Mouse (Mus musculus) midbrain, postnatal 0 days (tissue): ENCODE measurements at regions not wholly inside any gene's neighbourhood (a gene's known extent, or its start where the extent isn't known, plus 50 kb on each side); places are given as distances from the start of the nearest gene placed in this dataset.

Experiments used
- ATAC-seq: fragments of 200-750 bp; cut with Nextera tagmentation; 2 replicates; pipeline ENCODE4 v1.8.0; 2017; ENCODE audit warnings: moderate number of reproducible peaks, mild to moderate bottlenecking, moderate TSS enrichment, moderate library complexity; ENCODE audit not compliant: low FRiP score
- DNase-seq: peaks from one replicate; pipeline ENCODE4 v3.0.0-alpha.2; 2015; ENCODE audit warnings: low spot score
- H3K27ac ChIP-seq: fragments of 300-500 bp; sonication (generic); 2 replicates; pipeline ENCODE4 v1.5.1; 2014; ENCODE audit warnings: low read depth, mild to moderate bottlenecking, low read length, mixed read lengths
- H3K27me3 ChIP-seq: fragments of 300-500 bp; sonication (generic); 2 replicates; pipeline ENCODE4 v1.6.1; 2014; ENCODE audit warnings: low read length, control low read depth, mixed read lengths; ENCODE audit not compliant: insufficient read depth
- H3K36me3 ChIP-seq: fragments of 300-500 bp; sonication (generic); 2 replicates; pipeline ENCODE4 v1.6.1; 2014; ENCODE audit warnings: low read length, control low read depth, mixed read lengths; ENCODE audit not compliant: insufficient read depth
- H3K4me1 ChIP-seq: fragments of 300-500 bp; sonication (generic); 2 replicates; pipeline ENCODE4 v1.6.1; 2014; ENCODE audit warnings: mild to moderate bottlenecking, control low read depth, antibody characterized with exemption, low read length, mixed read lengths; ENCODE audit not compliant: insufficient read depth
- H3K4me2 ChIP-seq: fragments of 300-500 bp; sonication (generic); 2 replicates; pipeline ENCODE4 v1.6.1; 2014; ENCODE audit warnings: low read depth, mild to moderate bottlenecking, low read length, mixed read lengths; ENCODE audit not compliant: poor library complexity, severe bottlenecking
- H3K4me3 ChIP-seq: fragments of 300-500 bp; sonication (generic); 2 replicates; pipeline ENCODE4 v1.5.1; 2014; ENCODE audit warnings: low read depth, mild to moderate bottlenecking, low read length, moderate library complexity
- H3K9ac ChIP-seq: fragments of 300-500 bp; sonication (generic); replicated peaks from 2 replicates; pipeline ENCODE4 v1.6.1; 2014; ENCODE audit warnings: mild to moderate bottlenecking, low read length, moderate library complexity, mixed read lengths; ENCODE audit not compliant: poor library complexity, severe bottlenecking
- H3K9me3 ChIP-seq: fragments of 300-500 bp; sonication (generic); 2 replicates; pipeline ENCODE4 v1.6.1; 2016; ENCODE audit warnings: low read length, control low read depth
- CTCF ChIP-seq: IDR thresholded peaks from 2 replicates; pipeline ENCODE4 v1.5.1; 2016; ENCODE audit warnings: antibody characterized with exemption, mild to moderate bottlenecking
- WGBS: fragments of 180-500 bp; shearing (Covaris S2); extraction: QIAGEN DNeasy Blood & Tissue Kit; methylation state at CpG from one replicate; pipeline ENCODE4 v1.1.7; 2014; 5-methylcytosine and 5-hydroxymethylcytosine counted together

- no peak overlapping the region for H3K27ac ChIP-seq
- no peak overlapping the region for H3K4me2 ChIP-seq
- no peaks in the 10 kb centered on the region for H3K9me3 ChIP-seq
- no peak for TF ChIP-seq CTCF
- DNase-seq, result no peak
- H3K27me3 ChIP-seq, result no peaks in the 10 kb centered on the region
- no peak overlapping the region for H3K9ac ChIP-seq
- 33% methylated on average over 1 of the region's 1 CpGs for WGBS
- H3K4me1 ChIP-seq, result no peaks in the 10 kb centered on the region
- no peaks in the 10 kb centered on the region for H3K36me3 ChIP-seq
- no peak for ATAC-seq
- no peak overlapping the region for H3K4me3 ChIP-seq
Observed at GRCm38 (mm10) chr8:27837903-27838302, 390.4 kb downstream of the Poteg start.

- H3K36me3 ChIP-seq, result no peaks in the 10 kb centered on the region
- no peak for ATAC-seq
- H3K9me3 ChIP-seq, result no peaks in the 10 kb centered on the region
- WGBS, result 48% methylated on average over 1 of the region's 1 CpGs
- peak; percentile 27 for DNase-seq
- no peak overlapping the region for H3K4me2 ChIP-seq
- H3K4me3 ChIP-seq, result no peak overlapping the region
- TF ChIP-seq CTCF, result no peak
- H3K27me3 ChIP-seq, result no peaks in the 10 kb centered on the region
- H3K27ac ChIP-seq, result no peak overlapping the region
- H3K4me1 ChIP-seq, result no peaks in the 10 kb centered on the region
- no peak overlapping the region for H3K9ac ChIP-seq
Observed at GRCm38 (mm10) chr8:27866468-27866995, 419.1 kb downstream of the Poteg start.

- ATAC-seq, result no peak
- no peak for DNase-seq
- Histone ChIP-seq H3K27me3 (no peaks in the 10 kb centered on the region), H3K9me3 (no peaks in the 10 kb centered on the region), H3K27ac (no peak overlapping the region), H3K4me2 (no peak overlapping the region), H3K4me3 (no peak overlapping the region), H3K4me1 (no peaks in the 10 kb centered on the region), H3K9ac (no peak overlapping the region), H3K36me3 (no peaks in the 10 kb centered on the region)
- 91% methylated on average over 7 of the region's 7 CpGs for WGBS
- no peak for TF ChIP-seq CTCF
Observed at GRCm38 (mm10) chr8:27868591-27868990, 421.1 kb downstream of the Poteg start.

- no peak for TF ChIP-seq CTCF
- H3K27ac ChIP-seq, result no peak overlapping the region
- no peaks in the 10 kb centered on the region for H3K27me3 ChIP-seq
- no peaks in the 10 kb centered on the region for H3K36me3 ChIP-seq
- H3K4me1 ChIP-seq, result no peaks in the 10 kb centered on the region
- H3K9me3 ChIP-seq, result no peaks in the 10 kb centered on the region
- H3K9ac ChIP-seq, result no peak overlapping the region
- ATAC-seq (no peak), DNase-seq (no peak)
- H3K4me2 ChIP-seq, result no peak overlapping the region
- no peak overlapping the region for H3K4me3 ChIP-seq
Observed at GRCm38 (mm10) chr8:27877691-27878264, 430.3 kb downstream of the Poteg start.

GRCm38 (mm10) chr8:27889292-27889691 is 441.8 kb downstream of the Poteg start:
- H3K4me1 ChIP-seq, result no peaks in the 10 kb centered on the region
- H3K27me3 ChIP-seq, result no peaks in the 10 kb centered on the region
- H3K9ac ChIP-seq, result no peak overlapping the region
- ATAC-seq (no peak), DNase-seq (no peak)
- no peak overlapping the region for H3K4me2 ChIP-seq
- no peak overlapping the region for H3K4me3 ChIP-seq
- WGBS, result 80% methylated on average over 6 of the region's 6 CpGs
- no peaks in the 10 kb centered on the region for H3K36me3 ChIP-seq
- H3K9me3 ChIP-seq, result no peaks in the 10 kb centered on the region
- TF ChIP-seq CTCF, result no peak
- H3K27ac ChIP-seq, result no peak overlapping the region

- no peaks in the 10 kb centered on the region for H3K9me3 ChIP-seq
- ATAC-seq, result no peak
- H3K27me3 ChIP-seq, result no peaks in the 10 kb centered on the region
- no peaks in the 10 kb centered on the region for H3K4me1 ChIP-seq
- no peak for TF ChIP-seq CTCF
- WGBS, result 75% methylated on average over 6 of the region's 6 CpGs
- H3K4me2 ChIP-seq, result no peak overlapping the region
- no peak for DNase-seq
- no peaks in the 10 kb centered on the region for H3K36me3 ChIP-seq
- H3K9ac ChIP-seq, result no peak overlapping the region
- no peak overlapping the region for H3K4me3 ChIP-seq
- no peak overlapping the region for H3K27ac ChIP-seq
Observed at GRCm38 (mm10) chr8:27894325-27894724, 446.9 kb downstream of the Poteg start.
